Mouse (Mus musculus): ENCODE measurements at regions not wholly inside any gene's neighbourhood (a gene's known extent, or its start where the extent isn't known, plus 50 kb on each side); places are given as distances from the start of the nearest gene placed in this dataset.

- in situ Hi-C loops (cut with MboI; ENCODE audit: low pct_unique_long_range_greater_than_20kb) = no loop called here
- DNase-seq (ENCODE audit: low read depth, low spot score) = no peak
- ChIA-PET POLR2A (no interaction called here), CTCF (interaction anchor here (1.1 to 1.2 kb wide), 2 partner anchors 12 to 26 kb away, joined by 3 read pairs; no protein-coding TSS in a partner anchor)
- TF ChIP-seq CTCF (IDR thresholded peaks at IDR 0.05) = no peak
- H3K27me3 ChIP-seq = peaks cover 6% of the 10 kb centered on the region
- no peak for ATAC-seq
Observed at GRCm38 (mm10) chr3:75696117-75697077, 51.6 kb upstream of the Gm29133 start.

All from Patski (cell line).